Mouse (Mus musculus) cerebellum, adult 2 months (tissue): ENCODE results near the gene Tbc1d22b.

Experiments
- CTCF ChIP-seq: fragments of 200-500 bp; IDR thresholded peaks from 2 replicates; pipeline ENCODE4 v1.5.1; 2011; ENCODE audit warnings: low read depth, mild to moderate bottlenecking, control low read depth, low read length, moderate library complexity, borderline replicate concordance; ENCODE audit not compliant: insufficient read depth
- POLR2A ChIP-seq: fragments of 200-500 bp; IDR thresholded peaks from 2 replicates; pipeline ENCODE4 v1.6.1; 2011; ENCODE audit warnings: low read length, control low read depth, borderline replicate concordance; ENCODE audit not compliant: insufficient read depth

GRCm38 (mm10) chr17:29636118-29636517 lies 86.5 kb downstream of the Tbc1d22b start:
- peak; percentile 73 for TF ChIP-seq CTCF
- TF ChIP-seq POLR2A = no peak
